Mouse (Mus musculus): ENCODE measurements around the gene Zranb2. TPM values are rescaled to one million over a fixed set of nuclear protein-coding genes. Genes with fewer than 3 reads are reported as not detected.

The Zranb2 gene
- total and polyA plus RNA-seq, 3 experiments: 88.0 to 200 (median 98.4) TPM

DNA sequence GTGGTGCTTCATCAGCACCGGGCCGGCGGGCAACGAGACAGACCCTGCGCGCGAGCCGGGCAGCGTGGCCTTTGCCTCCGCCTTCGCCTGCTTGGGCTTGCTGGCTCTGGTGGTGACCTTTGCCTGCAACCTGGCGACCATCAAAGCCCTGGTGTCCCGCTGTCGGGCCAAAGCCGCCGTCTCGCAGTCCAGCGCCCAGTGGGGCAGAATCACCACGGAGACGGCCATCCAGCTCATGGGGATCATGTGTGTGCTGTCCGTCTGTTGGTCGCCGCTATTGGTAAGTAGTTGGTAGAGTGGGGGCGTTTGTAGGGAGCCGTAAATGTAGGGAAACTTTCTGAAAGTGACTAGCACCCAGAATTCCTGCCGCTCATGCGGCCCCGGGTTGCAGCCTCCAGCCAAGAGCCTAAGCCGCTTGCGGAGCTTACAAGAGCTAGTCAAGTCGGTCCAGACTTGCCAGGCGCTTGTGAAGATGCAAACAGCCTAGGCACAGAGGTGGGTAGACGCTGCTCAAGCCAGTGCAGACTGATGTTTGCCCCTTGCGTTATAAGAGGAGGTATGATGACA, 33.7 kb downstream of the Zranb2 start:
- DNase-seq (ENCODE audit: low read depth, low spot score): peak; percentile 40
- Histone ChIP-seq H3K27ac (ENCODE audit: control insufficient read depth, low read depth, low read length) (no peak overlapping the region), H3K9me3 (replicated peaks; ENCODE audit: insufficient read depth, low read length) (no peaks in the 10 kb centered on the region), H3K4me1 (ENCODE audit: control insufficient read depth in 1 of 2, insufficient read depth in 2 of 2, low read length in 2 of 2) (peaks cover 0 to 2% of the 10 kb centered on the region in 2 experiments; a peak in 2 of 4 replicates), H3K36me3 (ENCODE audit: control insufficient read depth in 1 of 2, insufficient read depth in 2 of 2, low read length in 2 of 2) (no peaks in the 10 kb centered on the region), H3K79me2 (ENCODE audit: control insufficient read depth, insufficient read depth, low read length, poor library complexity) (no peaks in the 10 kb centered on the region), H3K27me3 (ENCODE audit: control insufficient read depth in 1 of 2, insufficient read depth in 2 of 2, low read length in 2 of 2) (peaks cover 2 to 8% of the 10 kb centered on the region in 2 experiments; a peak in 3 of 4 replicates), H3K4me3 (ENCODE audit: control insufficient read depth in 1 of 2, insufficient read depth in 1 of 2, low read depth in 2 of 2, low read length in 2 of 2) (peak overlapping the region; percentile 44 to 53), H3K9ac (ENCODE audit: control insufficient read depth, low read depth, low read length, poor library complexity, severe bottlenecking) (peak overlapping the region; percentile 44)
- TF ChIP-seq ETS1 (IDR thresholded peaks at IDR 0.05; ENCODE audit: low read depth, low read length): no peak
- 0 out of 2 replicates have a peak, but pooled peaks have one; percentile 15 for TF ChIP-seq SIN3A (IDR thresholded peaks at IDR 0.05; ENCODE audit: low read length)
- no peak for TF ChIP-seq ELF1 (IDR thresholded peaks at IDR 0.05; ENCODE audit: low read depth, low read length)
- no peak for TF ChIP-seq CTCF (IDR thresholded peaks at IDR 0.05 in 2 of 3, conservative IDR thresholded peaks at IDR 0.05 in 1 of 3; ENCODE audit: control insufficient read depth in 1 of 3, insufficient read depth in 1 of 3, low read depth in 2 of 3, low read length in 3 of 3, poor library complexity in 1 of 3, severe bottlenecking in 1 of 3)
- TF ChIP-seq NELFE (IDR thresholded peaks at IDR 0.05; ENCODE audit: low read depth, low read length): no peak

DNA sequence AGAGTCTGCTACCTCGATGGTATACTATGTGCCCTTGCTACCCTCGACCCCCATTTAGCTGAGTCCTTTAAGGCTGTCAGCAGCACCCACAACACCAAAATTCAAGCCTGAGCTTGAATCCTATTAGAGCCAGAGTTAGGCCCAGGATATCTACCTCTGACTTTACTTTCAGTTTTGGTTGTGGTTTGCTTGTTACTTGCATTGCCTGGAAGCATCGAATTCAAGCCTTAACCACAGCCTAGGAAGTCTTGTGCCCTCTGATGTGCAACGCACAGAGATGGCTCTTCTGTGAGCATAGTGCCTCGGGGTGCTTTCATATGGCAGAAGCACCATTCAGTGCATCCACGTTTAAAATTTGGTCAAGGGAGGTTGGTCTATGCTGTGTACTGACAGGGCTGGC, 38.1 kb downstream of the Zranb2 start:
- Histone ChIP-seq H3K9me3 (replicated peaks; ENCODE audit: insufficient read depth, low read length) (no peaks in the 10 kb centered on the region), H3K4me3 (ENCODE audit: control insufficient read depth in 1 of 2, insufficient read depth in 1 of 2, low read depth in 2 of 2, low read length in 2 of 2) (no peak overlapping the region), H3K9ac (ENCODE audit: control insufficient read depth, low read depth, low read length, poor library complexity, severe bottlenecking) (no peak overlapping the region), H3K4me1 (ENCODE audit: control insufficient read depth in 1 of 2, insufficient read depth in 2 of 2, low read length in 2 of 2) (peaks cover 9 to 16% of the 10 kb centered on the region in 2 experiments), H3K36me3 (ENCODE audit: control insufficient read depth in 1 of 2, insufficient read depth in 2 of 2, low read length in 2 of 2) (peaks cover 0 to 19% of the 10 kb centered on the region in 2 experiments; a peak in 2 of 4 replicates), H3K27me3 (ENCODE audit: control insufficient read depth in 1 of 2, insufficient read depth in 2 of 2, low read length in 2 of 2) (peaks cover 0 to 3% of the 10 kb centered on the region in 2 experiments; a peak in 1 of 4 replicates), H3K79me2 (ENCODE audit: control insufficient read depth, insufficient read depth, low read length, poor library complexity) (no peaks in the 10 kb centered on the region; the same call in 1 of the 2 replicates), H3K27ac (ENCODE audit: control insufficient read depth, low read depth, low read length) (no peak overlapping the region)
- TF ChIP-seq POLR2AphosphoS5 (IDR thresholded peaks at IDR 0.05; ENCODE audit: borderline replicate concordance, low read depth, low read length) (no peak), CHD1 (IDR thresholded peaks at IDR 0.05; ENCODE audit: low read depth, low read length) (no peak), CHD2 (IDR thresholded peaks at IDR 0.05; ENCODE audit: low read length) (no peak), MXI1 (IDR thresholded peaks at IDR 0.05; ENCODE audit: low read depth, low read length) (no peak), GATA1 (IDR thresholded peaks at IDR 0.05; ENCODE audit: low read depth, low read length) (no peak), ZC3H11A (IDR thresholded peaks at IDR 0.05; ENCODE audit: low read depth, low read length) (no peak), ZMIZ1 (IDR thresholded peaks at IDR 0.05; ENCODE audit: low read depth, low read length) (no peak), SIN3A (IDR thresholded peaks at IDR 0.05; ENCODE audit: low read length) (no peak), EP300 (IDR thresholded peaks at IDR 0.05; ENCODE audit: low read depth in 1 of 2, low read length in 2 of 2) (no peak), ELF1 (IDR thresholded peaks at IDR 0.05; ENCODE audit: low read depth, low read length) (no peak), RAD21 (IDR thresholded peaks at IDR 0.05; ENCODE audit: low read depth, low read length) (no peak)
- no peak for DNase-seq (ENCODE audit: low read depth, low spot score)
